Mouse (Mus musculus) limb, embryonic 14.5 days (tissue): ENCODE measurements around the gene 4933412E24Rik. TPM values are rescaled to one million over a fixed set of nuclear protein-coding genes. Genes with fewer than 3 reads are reported as not detected.

Experiments
- ATAC-seq: fragments of 200-750 bp; cut with Nextera tagmentation; 2 replicates; pipeline ENCODE4 v1.8.0; 2017; ENCODE audit warnings: low read depth, moderate number of reproducible peaks, moderate TSS enrichment; ENCODE audit not compliant: low FRiP score
- DNase-seq: peaks from one replicate; pipeline ENCODE4 v3.0.0-alpha.2; 2015; ENCODE audit warnings: low spot score
- H3K27ac ChIP-seq: fragments of 300-500 bp; sonication (generic); replicated peaks from 2 replicates; pipeline ENCODE4 v1.5.1; 2014; ENCODE audit warnings: low read depth, mild to moderate bottlenecking, low read length, moderate library complexity, mixed read lengths
- H3K27me3 ChIP-seq: fragments of 300-500 bp; sonication (generic); 2 replicates; pipeline ENCODE4 v1.6.1; 2014; ENCODE audit warnings: low read length, mixed read lengths; ENCODE audit not compliant: control insufficient read depth, insufficient read depth
- H3K36me3 ChIP-seq: fragments of 300-500 bp; sonication (generic); 2 replicates; pipeline ENCODE4 v1.6.1; 2014; ENCODE audit warnings: mild to moderate bottlenecking, low read length, moderate library complexity, mixed read lengths; ENCODE audit not compliant: control insufficient read depth, insufficient read depth
- H3K4me1 ChIP-seq: fragments of 300-500 bp; sonication (generic); 2 replicates; pipeline ENCODE4 v1.6.1; 2014; ENCODE audit warnings: antibody characterized with exemption, low read length, mixed read lengths; ENCODE audit not compliant: control insufficient read depth, insufficient read depth
- H3K4me2 ChIP-seq: fragments of 300-500 bp; sonication (generic); replicated peaks from 2 replicates; pipeline ENCODE4 v1.6.1; 2014; ENCODE audit warnings: low read depth, mild to moderate bottlenecking, low read length, moderate library complexity; ENCODE audit not compliant: severe bottlenecking
- H3K4me3 ChIP-seq: fragments of 300-500 bp; sonication (generic); replicated peaks from 2 replicates; pipeline ENCODE4 v1.5.1; 2014; ENCODE audit warnings: low read length
- H3K9ac ChIP-seq: fragments of 300-500 bp; sonication (generic); 2 replicates; pipeline ENCODE4 v1.6.1; 2014; ENCODE audit warnings: mild to moderate bottlenecking, low read depth, low read length, moderate library complexity; ENCODE audit not compliant: severe bottlenecking
- H3K9me3 ChIP-seq: fragments of 300-500 bp; sonication (generic); 2 replicates; pipeline ENCODE4 v1.6.1; 2016; ENCODE audit warnings: low read length; ENCODE audit not compliant: control insufficient read depth
- POLR2A ChIP-seq: fragments of 200-500 bp; IDR thresholded peaks from 2 replicates; pipeline ENCODE4 v1.8.0; 2012; ENCODE audit warnings: inconsistent platforms, mild to moderate bottlenecking, moderate library complexity, borderline replicate concordance; ENCODE audit not compliant: insufficient read depth, insufficient read length; ENCODE audit errors: extremely low read depth
- WGBS: fragments of 180-500 bp; shearing (Covaris S2); extraction: QIAGEN DNeasy Blood & Tissue Kit; methylation state at CpG from one replicate; pipeline ENCODE4 v1.1.7; 2014; 5-methylcytosine and 5-hydroxymethylcytosine counted together
- polyA plus RNA-seq, 2 experiments: library from polyadenylated mRNA; depleted of rRNA in 1 of 2; stranded (reverse) in 1 of 2; unstranded in 1 of 2; fragments of >200 nt; fragmentation: Nextera tagmentation in 1 of 2; extraction: Ambion mirVana in 1 of 2; gene quantifications; 2 replicates each; pipeline versions ENCODE4 v1.2.1 to v1.2.3; 2012 to 2014

The 4933412E24Rik gene
- polyA plus RNA-seq (2012; rRNA removed): not detected in 2 replicates
- polyA plus RNA-seq (2014; fragmentation: Nextera tagmentation; extraction: Ambion mirVana): not detected in 2 replicates

- Histone ChIP-seq H3K4me2 (no peak within 1 kb of the TSS), H3K27ac (no peak within 1 kb of the TSS), H3K9me3 (no peaks in the 10 kb centered on the region), H3K9ac (no peak within 1 kb of the TSS), H3K27me3 (no peaks in the 10 kb centered on the region), H3K4me3 (no peak within 1 kb of the TSS), H3K36me3 (no peaks in the 10 kb centered on the region), H3K4me1 (no peaks in the 10 kb centered on the region)
- no peak for TF ChIP-seq POLR2A
- 78% methylated on average over 7 of the region's 7 CpGs for WGBS
- no peak for DNase-seq
- no peak for ATAC-seq
These were observed at the start of gene 4933412E24Rik for GRCm38 (mm10) chr15:60016513-60016912. Gene 4933412E24Rik (minus strand): TSS chr15:60016613.

GRCm38 (mm10) chr15:60030728-60031127 lies 14.3 kb upstream of the 4933412E24Rik start:
- no peak overlapping the region for H3K27ac ChIP-seq
- TF ChIP-seq POLR2A: no peak

GRCm38 (mm10) chr15:60021256-60021655 lies 4.8 kb upstream of the 4933412E24Rik start:
- no peak for TF ChIP-seq POLR2A
- no peaks in the 10 kb centered on the region for H3K9me3 ChIP-seq
- DNase-seq: no peak
- no peaks in the 10 kb centered on the region for H3K4me1 ChIP-seq
- no peak for ATAC-seq
- no peak overlapping the region for H3K9ac ChIP-seq
- no peaks in the 10 kb centered on the region for H3K27me3 ChIP-seq
- no peak overlapping the region for H3K4me3 ChIP-seq
- 44% methylated on average over 3 of the region's 3 CpGs for WGBS
- no peaks in the 10 kb centered on the region for H3K36me3 ChIP-seq
- no peak overlapping the region for H3K4me2 ChIP-seq
- H3K27ac ChIP-seq: no peak overlapping the region

More at GRCm38 (mm10) chr15:60030728-60031127, 14.3 kb upstream of the 4933412E24Rik start:
- WGBS: 43% methylated on average over 3 of the region's 3 CpGs
- Histone ChIP-seq H3K4me2 (no peak overlapping the region), H3K9ac (no peak overlapping the region), H3K9me3 (no peaks in the 10 kb centered on the region), H3K4me1 (no peaks in the 10 kb centered on the region), H3K36me3 (no peaks in the 10 kb centered on the region), H3K4me3 (no peak overlapping the region), H3K27me3 (no peaks in the 10 kb centered on the region)
- ATAC-seq (no peak), DNase-seq (no peak)

- Histone ChIP-seq H3K27ac (no peak overlapping the region), H3K4me2 (no peak overlapping the region), H3K4me3 (no peak overlapping the region), H3K36me3 (no peaks in the 10 kb centered on the region), H3K4me1 (no peaks in the 10 kb centered on the region), H3K9ac (no peak overlapping the region), H3K27me3 (no peaks in the 10 kb centered on the region), H3K9me3 (no peaks in the 10 kb centered on the region)
- no peak for TF ChIP-seq POLR2A
- ATAC-seq (no peak), DNase-seq (no peak)
- 91% methylated on average over 4 of the region's 4 CpGs for WGBS
These were observed 6.2 kb downstream of the 4933412E24Rik start for GRCm38 (mm10) chr15:60010199-60010598.

- H3K4me2 ChIP-seq: no peak overlapping the region
- no peaks in the 10 kb centered on the region for H3K4me1 ChIP-seq
- no peak for DNase-seq
- no peaks in the 10 kb centered on the region for H3K9me3 ChIP-seq
- TF ChIP-seq POLR2A: no peak
- no peak for ATAC-seq
- H3K4me3 ChIP-seq: no peak overlapping the region
- H3K27me3 ChIP-seq: no peaks in the 10 kb centered on the region
- H3K9ac ChIP-seq: no peak overlapping the region
- 80% methylated on average over 3 of the region's 3 CpGs for WGBS
- H3K27ac ChIP-seq: no peak overlapping the region
- no peaks in the 10 kb centered on the region for H3K36me3 ChIP-seq
These were observed 6.8 kb downstream of the 4933412E24Rik start for GRCm38 (mm10) chr15:60009610-60010009.

GRCm38 (mm10) chr15:59983777-59984176 lies 32.6 kb downstream of the 4933412E24Rik start:
- WGBS: 45% methylated on average over 4 of the region's 4 CpGs
- DNase-seq: no peak
- no peaks in the 10 kb centered on the region for H3K9me3 ChIP-seq

More at GRCm38 (mm10) chr15:59983777-59984176, 32.6 kb downstream of the 4933412E24Rik start:
- Histone ChIP-seq H3K36me3 (no peaks in the 10 kb centered on the region), H3K27me3 (no peaks in the 10 kb centered on the region), H3K9ac (no peak overlapping the region), H3K27ac (no peak overlapping the region), H3K4me1 (no peaks in the 10 kb centered on the region), H3K4me3 (no peak overlapping the region), H3K4me2 (no peak overlapping the region)
- no peak for TF ChIP-seq POLR2A
- no peak for ATAC-seq
